Mouse (Mus musculus) stomach, embryonic 15.5 days (tissue): ENCODE measurements around the gene Pigyl. TPM values are rescaled to one million over a fixed set of nuclear protein-coding genes. Genes with fewer than 3 reads are reported as not detected.

Experiments used
- ATAC-seq: fragments of 200-750 bp; cut with Nextera tagmentation; 2 replicates; pipeline ENCODE4 v1.8.0; 2017; ENCODE audit warnings: low read depth, moderate number of reproducible peaks, moderate TSS enrichment; ENCODE audit not compliant: insufficient read depth, low FRiP score
- H3K27ac ChIP-seq: fragments of 300-500 bp; sonication (generic); 2 replicates; pipeline ENCODE4 v1.5.1; 2015; ENCODE audit warnings: mild to moderate bottlenecking, inconsistent platforms
- H3K27me3 ChIP-seq: fragments of 300-500 bp; sonication (generic); replicated peaks from 2 replicates; pipeline ENCODE4 v1.6.1; 2015; ENCODE audit warnings: inconsistent platforms
- H3K36me3 ChIP-seq: fragments of 300-500 bp; sonication (generic); 2 replicates; pipeline ENCODE4 v1.6.1; 2015; ENCODE audit warnings: inconsistent platforms
- H3K4me1 ChIP-seq: fragments of 300-500 bp; sonication (generic); 2 replicates; pipeline ENCODE4 v1.6.1; 2015; ENCODE audit warnings: inconsistent platforms
- H3K4me2 ChIP-seq: fragments of 300-500 bp; sonication (generic); 2 replicates; pipeline ENCODE4 v1.6.1; 2015; ENCODE audit warnings: mild to moderate bottlenecking, inconsistent platforms
- H3K4me3 ChIP-seq: fragments of 300-500 bp; sonication (generic); replicated peaks from 2 replicates; pipeline ENCODE4 v1.5.1; 2015; ENCODE audit warnings: inconsistent platforms
- H3K9ac ChIP-seq: fragments of 300-500 bp; sonication (generic); 2 replicates; pipeline ENCODE4 v1.6.1; 2015; ENCODE audit warnings: inconsistent platforms
- H3K9me3 ChIP-seq: fragments of 300-500 bp; sonication (generic); 2 replicates; pipeline ENCODE4 v1.6.1; 2016; ENCODE audit warnings: inconsistent platforms
- WGBS: fragments of 180-500 bp; shearing (Covaris S2); methylation state at CpG from one replicate; pipeline ENCODE4 v1.1.7; 2015; 5-methylcytosine and 5-hydroxymethylcytosine counted together
- microRNA-seq: library from miRNA; unstranded; fragments of <30 nt; microRNA quantifications from one replicate; pipeline ENCODE4, GENCODE M21; 2016
- polyA plus RNA-seq: library from polyadenylated mRNA; unstranded; fragments of >200 nt; fragmentation: Nextera tagmentation; extraction: Ambion mirVana; gene quantifications from 2 replicates; pipeline ENCODE4 v1.2.1, GENCODE M21; 2015

Pigyl gene
- polyA plus RNA-seq, 1 experiment from 2014 or later: 88.6 TPM

GRCm38 (mm10) chr9:22164711-22165668 is 8.3 kb downstream of the Pigyl start:
- Histone ChIP-seq H3K4me2 (peak overlapping the region; percentile 97), H3K36me3 (no peaks in the 10 kb centered on the region), H3K27me3 (no peaks in the 10 kb centered on the region), H3K27ac (no peak overlapping the region), H3K4me1 (0 out of 2 replicates have a peak, but pooled peaks cover 2% of the 10 kb centered on the region), H3K9me3 (no peaks in the 10 kb centered on the region), H3K9ac (peak overlapping the region; percentile 33), H3K4me3 (peak overlapping the region; percentile 56)
- 2% methylated on average over 54 of the region's 54 CpGs for WGBS
- ATAC-seq: peak; percentile 56

GRCm38 (mm10) chr9:22165964-22166363 is 9.3 kb downstream of the Pigyl start:
- Histone ChIP-seq H3K4me3 (no peak overlapping the region), H3K4me1 (0 out of 2 replicates have a peak, but pooled peaks cover 2% of the 10 kb centered on the region), H3K27ac (no peak overlapping the region), H3K36me3 (no peaks in the 10 kb centered on the region), H3K9ac (no peak overlapping the region), H3K27me3 (no peaks in the 10 kb centered on the region), H3K9me3 (no peaks in the 10 kb centered on the region), H3K4me2 (no peak overlapping the region)
- no peak for ATAC-seq
- 57% methylated on average over 6 of the region's 6 CpGs for WGBS

GRCm38 (mm10) chr9:22166686-22167085 is 10.0 kb downstream of the Pigyl start:
- H3K9ac ChIP-seq: no peak overlapping the region
- no peak overlapping the region for H3K4me2 ChIP-seq
- no peaks in the 10 kb centered on the region for H3K27me3 ChIP-seq
- no peaks in the 10 kb centered on the region for H3K9me3 ChIP-seq
- 89% methylated on average over 10 of the region's 10 CpGs for WGBS
- H3K4me3 ChIP-seq: no peak overlapping the region
- H3K36me3 ChIP-seq: no peaks in the 10 kb centered on the region
- ATAC-seq: no peak
- no peak overlapping the region for H3K27ac ChIP-seq
- H3K4me1 ChIP-seq: 0 out of 2 replicates have a peak, but pooled peaks cover 2% of the 10 kb centered on the region

- no peak for ATAC-seq
- no peaks in the 10 kb centered on the region for H3K9me3 ChIP-seq
- 0 out of 2 replicates have a peak, but pooled peaks cover 2% of the 10 kb centered on the region for H3K4me1 ChIP-seq
- no peak overlapping the region for H3K4me3 ChIP-seq
- H3K4me2 ChIP-seq: no peak overlapping the region
- H3K27me3 ChIP-seq: no peaks in the 10 kb centered on the region
- H3K27ac ChIP-seq: no peak overlapping the region
- H3K36me3 ChIP-seq: no peaks in the 10 kb centered on the region
- H3K9ac ChIP-seq: no peak overlapping the region
- WGBS: 97% methylated on average over 4 of the region's 4 CpGs
Measured at GRCm38 (mm10) chr9:22167751-22168150, 11.1 kb downstream of the Pigyl start.

GRCm38 (mm10) chr9:22169327-22169726 is 12.7 kb downstream of the Pigyl start:
- WGBS: 93% methylated on average over 11 of the region's 11 CpGs
- Histone ChIP-seq H3K4me2 (no peak overlapping the region), H3K4me3 (no peak overlapping the region), H3K27ac (no peak overlapping the region), H3K9me3 (no peaks in the 10 kb centered on the region), H3K4me1 (0 out of 2 replicates have a peak, but pooled peaks cover 2% of the 10 kb centered on the region), H3K27me3 (no peaks in the 10 kb centered on the region), H3K9ac (no peak overlapping the region), H3K36me3 (no peaks in the 10 kb centered on the region)
- no peak for ATAC-seq

- no peak overlapping the region for H3K4me3 ChIP-seq
- ATAC-seq: no peak
- WGBS: 91% methylated on average over 4 of the region's 4 CpGs
- H3K4me2 ChIP-seq: no peak overlapping the region
- H3K27ac ChIP-seq: no peak overlapping the region
- H3K9me3 ChIP-seq: no peaks in the 10 kb centered on the region
- no peaks in the 10 kb centered on the region for H3K4me1 ChIP-seq
- H3K9ac ChIP-seq: no peak overlapping the region
- no peaks in the 10 kb centered on the region for H3K36me3 ChIP-seq
- H3K27me3 ChIP-seq: no peaks in the 10 kb centered on the region
Measured at GRCm38 (mm10) chr9:22172318-22172717, 15.7 kb downstream of the Pigyl start.

- no peaks in the 10 kb centered on the region for H3K4me1 ChIP-seq
Measured at GRCm38 (mm10) chr9:22188025-22188611, 31.5 kb downstream of the Pigyl start, which contains the start of gene Zfp872. Zfp872 (plus strand) TSS chr9:22188090.

GRCm38 (mm10) chr9:22196412-22196811 is 39.8 kb downstream of the Pigyl start:
- no peak overlapping the region for H3K9ac ChIP-seq
- ATAC-seq: peak; percentile 78
- peaks cover 9% of the 10 kb centered on the region; the same call in 1 of the 2 replicates for H3K9me3 ChIP-seq
- no peak overlapping the region for H3K4me3 ChIP-seq
- H3K27ac ChIP-seq: no peak overlapping the region
- H3K36me3 ChIP-seq: no peaks in the 10 kb centered on the region
- no peaks in the 10 kb centered on the region for H3K27me3 ChIP-seq
- no peak overlapping the region for H3K4me2 ChIP-seq
- WGBS: 22% methylated on average over 5 of the region's 5 CpGs
- no peaks in the 10 kb centered on the region for H3K4me1 ChIP-seq

More at GRCm38 (mm10) chr9:22188025-22188611, 31.5 kb downstream of the Pigyl start, which contains the start of gene Zfp872:
- WGBS: 15% methylated on average over 43 of the region's 43 CpGs
- H3K27ac ChIP-seq: no peak within 1 kb of the TSS
- no peaks in the 10 kb centered on the region for H3K36me3 ChIP-seq
- ATAC-seq: peak; percentile 56; the same call in 1 of the 2 replicates
- 0 out of 2 replicates have a peak within 1 kb of the TSS, but pooled peaks have one; percentile 31 for H3K9ac ChIP-seq
- H3K27me3 ChIP-seq: no peaks in the 10 kb centered on the region
- no peaks in the 10 kb centered on the region for H3K9me3 ChIP-seq
- H3K4me3 ChIP-seq: peak within 1 kb of the TSS; percentile 42
- peak within 1 kb of the TSS; percentile 68 for H3K4me2 ChIP-seq

Small RNA genes lying within 50 kb of the gene (microRNA-seq; reads per million reads assigned to microRNA genes)
- gene Mir7084: not detected

Other genes with a start within 250 kb of the Pigyl start
- gene Rab3d, start 238.7 kb upstream of the Pigyl start, polyA plus RNA-seq: 72.0 and 75.8 TPM in 2 replicates
- gene Ccdc159, start 229.4 kb upstream of the Pigyl start, polyA plus RNA-seq: 4.4 and 5.2 TPM in 2 replicates
- gene Tmem205, start 229.3 kb upstream of the Pigyl start, polyA plus RNA-seq: 70.7 and 74.5 TPM in 2 replicates
- gene Plppr2, start 219.8 kb upstream of the Pigyl start, polyA plus RNA-seq: 7.9 and 8.1 TPM in 2 replicates
- gene Swsap1, start 201.1 kb upstream of the Pigyl start, polyA plus RNA-seq: 6.2 and 6.6 TPM in 2 replicates
- 8.5 and 14.7 TPM in 2 replicates for gene Epor, start 193.3 kb upstream of the Pigyl start, polyA plus RNA-seq
- 5.0 TPM in 2 replicates for gene Rgl3, start 167.4 kb upstream of the Pigyl start, polyA plus RNA-seq
- 0.32 and 0.45 TPM in 2 replicates for gene Ccdc151, start 154.2 kb upstream of the Pigyl start, polyA plus RNA-seq
- gene Prkcsh, start 154.0 kb upstream of the Pigyl start, polyA plus RNA-seq: 105 and 113 TPM in 2 replicates
- 2.8 TPM in 2 replicates for gene Elavl3, start 104.8 kb upstream of the Pigyl start, polyA plus RNA-seq
- not detected in 2 replicates for gene Gm49318, start 85.6 kb upstream of the Pigyl start, polyA plus RNA-seq
- gene Zfp653, start 85.5 kb upstream of the Pigyl start, polyA plus RNA-seq: 12.6 and 14.1 TPM in 2 replicates
- 40.4 and 42.8 TPM in 2 replicates for gene Ecsit, start 71.4 kb upstream of the Pigyl start, polyA plus RNA-seq
- 403 and 444 TPM in 2 replicates for gene Cnn1, start 57.6 kb upstream of the Pigyl start, polyA plus RNA-seq
- 163 and 165 TPM in 2 replicates for gene Elof1, start 39.7 kb upstream of the Pigyl start, polyA plus RNA-seq
- 29.4 and 38.3 TPM in 2 replicates for gene Acp5, start 21.1 kb upstream of the Pigyl start, polyA plus RNA-seq
- 1.7 and 1.9 TPM in 2 replicates for gene Zfp872, start 31.2 kb downstream of the Pigyl start, polyA plus RNA-seq
- gene Zfp809, start 68.9 kb downstream of the Pigyl start, polyA plus RNA-seq: 31.1 and 33.5 TPM in 2 replicates
- 3.9 and 4.4 TPM in 2 replicates for gene Zfp599, start 103.0 kb downstream of the Pigyl start, polyA plus RNA-seq
- gene Zfp810, start 150.8 kb downstream of the Pigyl start, polyA plus RNA-seq: 15.7 and 20.1 TPM in 2 replicates
- 47.9 and 49.8 TPM in 2 replicates for gene Anln, start 232.3 kb downstream of the Pigyl start, polyA plus RNA-seq